Mouse (Mus musculus) midbrain, embryonic 14.5 days (tissue): ENCODE results near the gene Ksr2. TPM values are rescaled to one million over a fixed set of nuclear protein-coding genes. Genes with fewer than 3 reads are reported as not detected.
A peak's percentile ranks its signal among the peaks of the same experiment; 100 is the strongest.
"Not testable (repeated sequence)": the region's sequence is repeated elsewhere in the genome, so short reads cannot be mapped to it uniquely, and the experiment has no call there.

Experiments used
- ATAC-seq: fragments of 200-750 bp; cut with Nextera tagmentation; 2 replicates; pipeline ENCODE4 v1.8.0; 2017; ENCODE audit warnings: moderate number of reproducible peaks, moderate library complexity; ENCODE audit not compliant: low FRiP score, low TSS enrichment
- DNase-seq: peaks from one replicate; pipeline ENCODE4 v3.0.0-alpha.2; 2015
- H3K27ac ChIP-seq: fragments of 300-500 bp; sonication (generic); replicated peaks from 2 replicates; pipeline ENCODE4 v1.5.1; 2014; ENCODE audit warnings: mild to moderate bottlenecking, low read depth, low read length, moderate library complexity
- H3K27me3 ChIP-seq: fragments of 300-500 bp; sonication (generic); 2 replicates; pipeline ENCODE4 v1.6.1; 2014; ENCODE audit warnings: low read length, control low read depth, mixed read lengths; ENCODE audit not compliant: control insufficient read depth, insufficient read depth
- H3K36me3 ChIP-seq: fragments of 300-500 bp; sonication (generic); 2 replicates; pipeline ENCODE4 v1.6.1; 2014; ENCODE audit warnings: low read length, control low read depth; ENCODE audit not compliant: control insufficient read depth, insufficient read depth
- H3K4me1 ChIP-seq: fragments of 300-500 bp; sonication (generic); 2 replicates; pipeline ENCODE4 v1.6.1; 2014; ENCODE audit warnings: mild to moderate bottlenecking, antibody characterized with exemption, low read length, control low read depth; ENCODE audit not compliant: control insufficient read depth, insufficient read depth
- H3K4me2 ChIP-seq: fragments of 300-500 bp; sonication (generic); 2 replicates; pipeline ENCODE4 v1.6.1; 2014; ENCODE audit warnings: mild to moderate bottlenecking, low read length, moderate library complexity
- H3K4me3 ChIP-seq: fragments of 300-500 bp; sonication (generic); replicated peaks from 2 replicates; pipeline ENCODE4 v1.5.1; 2014; ENCODE audit warnings: low read depth, low read length
- H3K9ac ChIP-seq: fragments of 300-500 bp; sonication (generic); replicated peaks from 2 replicates; pipeline ENCODE4 v1.6.1; 2014; ENCODE audit warnings: mild to moderate bottlenecking, low read length, moderate library complexity
- H3K9me3 ChIP-seq: fragments of 300-500 bp; sonication (generic); 2 replicates; pipeline ENCODE4 v1.6.1; 2016; ENCODE audit warnings: low read length, control low read depth, mixed read lengths; ENCODE audit not compliant: control insufficient read depth
- WGBS: fragments of 180-500 bp; shearing (Covaris S2); extraction: QIAGEN DNeasy Blood & Tissue Kit; methylation state at CpG from one replicate; pipeline ENCODE4 v1.1.7; 2014; 5-methylcytosine and 5-hydroxymethylcytosine counted together
- polyA plus RNA-seq: library from polyadenylated mRNA; unstranded; fragments of >200 nt; fragmentation: Nextera tagmentation; extraction: Ambion mirVana; gene quantifications from 2 replicates; pipeline ENCODE4 v1.2.1, GENCODE M21; 2014

Gene Ksr2
- polyA plus RNA-seq, 1 experiment from 2014 or later = 8.1 TPM

GRCm38 (mm10) chr5:117417442-117417841 is 3.6 kb downstream of the Ksr2 start:
- H3K4me1 ChIP-seq = peaks cover 13% of the 10 kb centered on the region
- ATAC-seq (no peak), DNase-seq (no peak)
- H3K4me2 ChIP-seq = no peak overlapping the region
- no peaks in the 10 kb centered on the region for H3K9me3 ChIP-seq
- H3K4me3 ChIP-seq = no peak overlapping the region
- H3K9ac ChIP-seq = no peak overlapping the region
- no peak overlapping the region for H3K27ac ChIP-seq
- 80% methylated on average over 2 of the region's 2 CpGs for WGBS
- no peaks in the 10 kb centered on the region for H3K36me3 ChIP-seq
- H3K27me3 ChIP-seq = no peaks in the 10 kb centered on the region

- not testable (repeated sequence) for H3K4me2 ChIP-seq, ATAC-seq, DNase-seq, H3K4me1 ChIP-seq, H3K9me3 ChIP-seq, H3K36me3 ChIP-seq, H3K9ac ChIP-seq, H3K4me3 ChIP-seq, H3K27me3 ChIP-seq, H3K27ac ChIP-seq
- 92% methylated on average over 7 of the region's 7 CpGs for WGBS
These were observed 19.7 kb downstream of the Ksr2 start for GRCm38 (mm10) chr5:117433501-117433900.

GRCm38 (mm10) chr5:117440261-117440660 is 26.5 kb downstream of the Ksr2 start:
- Histone ChIP-seq H3K36me3 (no peaks in the 10 kb centered on the region), H3K9ac (no peak overlapping the region), H3K4me1 (peaks cover 20% of the 10 kb centered on the region), H3K9me3 (no peaks in the 10 kb centered on the region), H3K27ac (no peak overlapping the region), H3K27me3 (no peaks in the 10 kb centered on the region), H3K4me2 (no peak overlapping the region), H3K4me3 (no peak overlapping the region)
- ATAC-seq = no peak
- no peak for DNase-seq
- 90% methylated on average over 11 of the region's 11 CpGs for WGBS

GRCm38 (mm10) chr5:117441242-117441842 is 27.5 kb downstream of the Ksr2 start:
- no peaks in the 10 kb centered on the region for H3K9me3 ChIP-seq
- no peak overlapping the region for H3K4me3 ChIP-seq
- H3K4me1 ChIP-seq = peaks cover 20% of the 10 kb centered on the region
- peak; percentile 79 for DNase-seq
- WGBS = 6% methylated on average over 18 of the region's 18 CpGs
- peak overlapping the region; percentile 34; the same call in 1 of the 2 replicates for H3K9ac ChIP-seq
- peak; percentile 43; the same call in 1 of the 2 replicates for ATAC-seq
- H3K4me2 ChIP-seq = peak overlapping the region; percentile 41
- H3K27ac ChIP-seq = peak overlapping the region; percentile 85
- no peaks in the 10 kb centered on the region for H3K27me3 ChIP-seq
- no peaks in the 10 kb centered on the region for H3K36me3 ChIP-seq

GRCm38 (mm10) chr5:117442157-117442765 is 28.5 kb downstream of the Ksr2 start:
- Histone ChIP-seq H3K4me1 (peaks cover 20% of the 10 kb centered on the region), H3K27ac (peak overlapping the region; percentile 85), H3K9ac (peak overlapping the region; percentile 34; the same call in 1 of the 2 replicates), H3K4me3 (no peak overlapping the region), H3K27me3 (no peaks in the 10 kb centered on the region), H3K36me3 (no peaks in the 10 kb centered on the region), H3K9me3 (no peaks in the 10 kb centered on the region), H3K4me2 (no peak overlapping the region)
- 94% methylated on average over 12 of the region's 12 CpGs for WGBS
- DNase-seq (no peak), ATAC-seq (no peak)

GRCm38 (mm10) chr5:117443141-117443540 is 29.3 kb downstream of the Ksr2 start:
- ATAC-seq = no peak
- Histone ChIP-seq H3K27me3 (no peaks in the 10 kb centered on the region), H3K36me3 (no peaks in the 10 kb centered on the region), H3K4me3 (no peak overlapping the region), H3K9me3 (no peaks in the 10 kb centered on the region), H3K4me1 (peaks cover 20% of the 10 kb centered on the region), H3K9ac (no peak overlapping the region), H3K27ac (no peak overlapping the region), H3K4me2 (no peak overlapping the region)
- WGBS = 96% methylated on average over 4 of the region's 4 CpGs
- no peak for DNase-seq

GRCm38 (mm10) chr5:117443902-117444301 is 30.1 kb downstream of the Ksr2 start:
- no peaks in the 10 kb centered on the region for H3K36me3 ChIP-seq
- peaks cover 20% of the 10 kb centered on the region for H3K4me1 ChIP-seq
- H3K27me3 ChIP-seq = no peaks in the 10 kb centered on the region
- no peak overlapping the region for H3K4me2 ChIP-seq
- H3K9ac ChIP-seq = no peak overlapping the region
- DNase-seq (no peak), ATAC-seq (no peak)
- no peak overlapping the region for H3K4me3 ChIP-seq
- no peaks in the 10 kb centered on the region for H3K9me3 ChIP-seq
- 91% methylated on average over 6 of the region's 6 CpGs for WGBS
- no peak overlapping the region for H3K27ac ChIP-seq

- Histone ChIP-seq H3K4me1 (peaks cover 6% of the 10 kb centered on the region; the same call in 1 of the 2 replicates), H3K4me2 (no peak overlapping the region), H3K4me3 (no peak overlapping the region), H3K9me3 (no peaks in the 10 kb centered on the region), H3K27me3 (no peaks in the 10 kb centered on the region), H3K9ac (no peak overlapping the region), H3K27ac (no peak overlapping the region), H3K36me3 (no peaks in the 10 kb centered on the region)
- DNase-seq (no peak), ATAC-seq (no peak)
- 48% methylated on average over 6 of the region's 6 CpGs for WGBS
These were observed 33.9 kb downstream of the Ksr2 start for GRCm38 (mm10) chr5:117447698-117448097.

- Histone ChIP-seq H3K9me3 (no peaks in the 10 kb centered on the region), H3K4me3 (no peak overlapping the region), H3K4me2 (no peak overlapping the region), H3K27me3 (no peaks in the 10 kb centered on the region), H3K27ac (no peak overlapping the region), H3K4me1 (peaks cover 6% of the 10 kb centered on the region; the same call in 1 of the 2 replicates), H3K36me3 (no peaks in the 10 kb centered on the region), H3K9ac (no peak overlapping the region)
- ATAC-seq (no peak), DNase-seq (no peak)
- 98% methylated on average over 2 of the region's 2 CpGs for WGBS
These were observed 38.2 kb downstream of the Ksr2 start for GRCm38 (mm10) chr5:117452013-117452412.
